Mouse (Mus musculus): ENCODE results near the gene Smtnl1.

DNA sequence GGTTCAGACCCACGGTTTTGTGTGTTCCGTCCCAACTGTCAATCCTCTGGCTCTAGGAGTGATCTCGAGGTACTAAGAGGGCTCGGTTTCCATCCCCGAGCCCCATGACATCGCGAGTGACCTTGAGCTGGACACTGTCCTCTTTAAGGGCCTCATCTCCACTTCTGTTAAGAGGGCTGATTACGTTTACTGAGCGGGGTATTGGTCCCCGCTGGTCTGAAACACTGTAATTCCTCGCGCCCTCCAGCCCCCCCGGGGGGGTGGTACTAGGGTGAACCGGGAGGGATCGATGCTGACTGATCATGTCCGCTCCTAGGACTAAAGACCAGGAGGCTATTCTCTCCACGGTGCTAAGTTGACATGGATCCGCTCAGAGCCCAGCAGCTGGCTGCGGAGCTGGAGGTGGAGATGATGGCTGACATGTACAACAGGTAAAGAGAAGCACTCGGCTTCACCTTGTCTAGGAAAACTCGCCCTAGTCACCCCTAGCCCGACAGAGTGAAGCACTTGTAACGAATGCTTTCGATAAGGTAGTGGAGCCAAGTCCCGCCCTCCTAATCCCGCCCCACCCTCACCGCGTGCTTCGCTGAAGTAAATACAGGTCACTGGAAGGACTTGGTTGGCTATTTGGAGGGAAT lies 5.0 kb upstream of the Smtnl1 start:
- TF ChIP-seq CTCF (IDR thresholded peaks at IDR 0.05; ENCODE audit: extremely low read depth, insufficient read depth, insufficient read length, insufficient replicate concordance) (no peak), POLR2A (IDR thresholded peaks at IDR 0.05; ENCODE audit: low read depth, low read length) (no peak)

Measured in spleen, adult 2 months (tissue).